9 mouse cellular contexts compared by ENCODE assay signal in genomic region chr12:36207072-36207799, GRCm38 (mm10). TPM values are rescaled to one million over a fixed set of nuclear protein-coding genes. Genes with fewer than 3 reads are reported as not detected.
A peak's percentile ranks its signal among the peaks of the same experiment; 100 is the strongest.
DNase-seq lines count a peak whose midpoint lies in the region; ATAC-seq and TF ChIP-seq lines count a peak whose summit lies in the region.
"Had no signal": no experiment of that assay in that cellular context is flagged by ENCODE, and none has a peak within 500 bp of the region (broad histone marks: within the 10 kb centered on the region; RNA-seq: fewer than 3 reads in every experiment).

No protein-coding gene starts in this region.

- WGBS in embryonic facial prominence, embryonic 11.5 days: 67% methylated on average over 9 of the region's 9 CpGs
- 67% methylated on average over 9 of the region's 9 CpGs for WGBS in heart, embryonic 10.5 days
- 42% methylated on average over 9 of the region's 9 CpGs for WGBS in kidney, adult 2 months
- WGBS in limb, embryonic 12.5 days: 60% methylated on average over 9 of the region's 9 CpGs
- WGBS in neural tube, embryonic 11.5 days: 54% methylated on average over 9 of the region's 9 CpGs

- H3K4me2 ChIP-seq in embryonic facial prominence, embryonic 11.5 days (ENCODE audit: low read depth, low read length): no peak overlapping the region
- peak overlapping the region; percentile 40; the same call in 1 of the 2 replicates for H3K4me2 ChIP-seq in limb, embryonic 12.5 days
- 0 out of 2 replicates have a peak overlapping the region, but pooled peaks have one; percentile 20 for H3K4me2 ChIP-seq in neural tube, embryonic 11.5 days (ENCODE audit: low read depth)
- H3K4me2 ChIP-seq: liver, embryonic 13.5 days had no signal

- H3K27me3 ChIP-seq in embryonic facial prominence, embryonic 11.5 days (ENCODE audit: control insufficient read depth, insufficient read depth, low read length): no peaks in the 10 kb centered on the region
- no peaks in the 10 kb centered on the region for H3K27me3 ChIP-seq in heart, embryonic 10.5 days (ENCODE audit: insufficient read depth, poor library complexity, severe bottlenecking)
- no peaks in the 10 kb centered on the region for H3K27me3 ChIP-seq in kidney, adult 2 months (replicated peaks; ENCODE audit: control insufficient read depth, insufficient read depth, low read length)
- H3K27me3 ChIP-seq in limb, embryonic 12.5 days: no peaks in the 10 kb centered on the region
- H3K27me3 ChIP-seq in neural tube, embryonic 11.5 days (ENCODE audit: control insufficient read depth, insufficient read depth, low read length): no peaks in the 10 kb centered on the region
- H3K27me3 ChIP-seq: liver, embryonic 13.5 days had no signal

- no peak for TF ChIP-seq POLR2A in kidney, adult 2 months (IDR thresholded peaks at IDR 0.05; ENCODE audit: low read depth, low read length)

- no peaks in the 10 kb centered on the region for H3K9me3 ChIP-seq in embryonic facial prominence, embryonic 11.5 days (replicated peaks; ENCODE audit: control insufficient read depth, low read length)
- no peaks in the 10 kb centered on the region for H3K9me3 ChIP-seq in heart, embryonic 10.5 days
- H3K9me3 ChIP-seq in limb, embryonic 12.5 days: no peaks in the 10 kb centered on the region
- H3K9me3 ChIP-seq in neural tube, embryonic 11.5 days (ENCODE audit: control insufficient read depth, low read length): no peaks in the 10 kb centered on the region
- H3K9me3 ChIP-seq: liver, embryonic 13.5 days had no signal

- no peaks in the 10 kb centered on the region for H3K4me1 ChIP-seq in embryonic facial prominence, embryonic 11.5 days (ENCODE audit: control insufficient read depth, insufficient read depth, low read length)
- no peaks in the 10 kb centered on the region for H3K4me1 ChIP-seq in heart, embryonic 10.5 days
- H3K4me1 ChIP-seq in kidney, adult 2 months (ENCODE audit: control insufficient read depth, insufficient read depth, low read length): no peaks in the 10 kb centered on the region
- peaks cover 7% of the 10 kb centered on the region for H3K4me1 ChIP-seq in limb, embryonic 12.5 days (replicated peaks)
- peaks cover 6% of the 10 kb centered on the region for H3K4me1 ChIP-seq in neural tube, embryonic 11.5 days (ENCODE audit: control insufficient read depth, insufficient read depth, low read length)
- H3K4me1 ChIP-seq: liver, embryonic 13.5 days had no signal

- no peak overlapping the region for H3K27ac ChIP-seq in embryonic facial prominence, embryonic 11.5 days (replicated peaks; ENCODE audit: low read depth, low read length)
- H3K27ac ChIP-seq in heart, embryonic 10.5 days: no peak overlapping the region
- no peak overlapping the region for H3K27ac ChIP-seq in kidney, adult 2 months (ENCODE audit: insufficient read depth, low read depth, low read length)
- H3K27ac ChIP-seq in limb, embryonic 12.5 days: no peak overlapping the region
- H3K27ac ChIP-seq in neural tube, embryonic 11.5 days (ENCODE audit: low read depth, low read length): 0 out of 2 replicates have a peak overlapping the region, but pooled peaks have one; percentile 29
- H3K27ac ChIP-seq: liver, embryonic 13.5 days had no signal

- H3K4me3 ChIP-seq in embryonic facial prominence, embryonic 11.5 days (ENCODE audit: low read depth, low read length): no peak overlapping the region
- H3K4me3 ChIP-seq in heart, embryonic 10.5 days: no peak overlapping the region
- no peak overlapping the region for H3K4me3 ChIP-seq in kidney, adult 2 months (ENCODE audit: insufficient read depth, low read depth, low read length)
- no peak overlapping the region for H3K4me3 ChIP-seq in limb, embryonic 12.5 days (replicated peaks)
- no peak overlapping the region for H3K4me3 ChIP-seq in neural tube, embryonic 11.5 days (ENCODE audit: low read depth, low read length)
- H3K4me3 ChIP-seq: liver, embryonic 13.5 days had no signal

- DNase-seq in 416B (ENCODE audit: low read depth): peak; percentile 8
- peak; percentile 70 for DNase-seq in adrenal gland, adult 2 months
- DNase-seq in embryonic facial prominence, embryonic 11.5 days (ENCODE audit: low spot score): peak; percentile 60
- peak; percentile 81 for DNase-seq in heart, embryonic 10.5 days (ENCODE audit: low spot score)
- peak; percentile 81 for DNase-seq in kidney, adult 2 months
- peak; percentile 75 for DNase-seq in neural tube, embryonic 11.5 days (ENCODE audit: low spot score)
- peak; percentile 25 to 55 for DNase-seq in urinary bladder, postnatal 36 days (ENCODE audit: low spot score in 2 of 2)
- DNase-seq: liver, embryonic 13.5 days had no signal

- no peak for TF ChIP-seq CTCF in kidney, adult 2 months (conservative IDR thresholded peaks at IDR 0.05; ENCODE audit: insufficient read depth, insufficient read length, low read depth, low read length)

- peak; percentile 88; the same call in 1 of the 2 replicates for ATAC-seq in embryonic facial prominence, embryonic 11.5 days (replicated peaks; ENCODE audit: insufficient number of reproducible peaks, low FRiP score, low TSS enrichment, low read depth)
- ATAC-seq in limb, embryonic 12.5 days (ENCODE audit: insufficient number of reproducible peaks, insufficient read depth, low FRiP score, low TSS enrichment, low read depth): no peak
- ATAC-seq in neural tube, embryonic 11.5 days (ENCODE audit: insufficient read depth, low FRiP score, low TSS enrichment): peak; percentile 98

- no peak overlapping the region for H3K9ac ChIP-seq in embryonic facial prominence, embryonic 11.5 days (replicated peaks; ENCODE audit: low read length)
- H3K9ac ChIP-seq in limb, embryonic 12.5 days (replicated peaks): no peak overlapping the region
- no peak overlapping the region for H3K9ac ChIP-seq in neural tube, embryonic 11.5 days (ENCODE audit: low read length)
- H3K9ac ChIP-seq: liver, embryonic 13.5 days had no signal

- H3K36me3 ChIP-seq in embryonic facial prominence, embryonic 11.5 days (replicated peaks; ENCODE audit: control insufficient read depth, insufficient read depth, low read depth, low read length): no peaks in the 10 kb centered on the region
- H3K36me3 ChIP-seq in heart, embryonic 10.5 days: no peaks in the 10 kb centered on the region
- H3K36me3 ChIP-seq in kidney, adult 2 months (ENCODE audit: control insufficient read depth, insufficient read depth, low read length): no peaks in the 10 kb centered on the region
- no peaks in the 10 kb centered on the region for H3K36me3 ChIP-seq in limb, embryonic 12.5 days
- H3K36me3 ChIP-seq in neural tube, embryonic 11.5 days (ENCODE audit: control insufficient read depth, insufficient read depth, low read length): no peaks in the 10 kb centered on the region
- H3K36me3 ChIP-seq: liver, embryonic 13.5 days had no signal

RNA-seq across cellular contexts. Expression of gene Lrrc72, which starts 46.0 kb away (rescaled TPM):
- total RNA-seq in adrenal gland, adult 2 months (2021): not detected
- polyA plus RNA-seq in adrenal gland, adult 2 months (2012; rRNA removed): not detected in 2 replicates
- not detected in 2 replicates for polyA plus RNA-seq in embryonic facial prominence, embryonic 11.5 days (2014; fragmentation: Nextera tagmentation; extraction: Ambion mirVana)
- not detected in 2 replicates for polyA plus RNA-seq in heart, embryonic 10.5 days (2016; fragmentation: Nextera tagmentation; extraction: Ambion mirVana)
- polyA plus RNA-seq in kidney, adult 2 months (2012; rRNA removed): not detected in 2 replicates
- polyA plus RNA-seq in limb, embryonic 12.5 days (2016; fragmentation: Nextera tagmentation; extraction: Ambion mirVana): not detected in 2 replicates
- not detected in 2 replicates for polyA plus RNA-seq in neural tube, embryonic 11.5 days (2014; fragmentation: Nextera tagmentation; extraction: Ambion mirVana)
- polyA plus RNA-seq: liver, embryonic 13.5 days had no signal

RNA-seq across cellular contexts. Expression of gene Bzw2, which starts 49.4 kb away (rescaled TPM):
- total RNA-seq in adrenal gland, adult 2 months (2021): 10 to 100 TPM; 21.8 to 22.4 TPM
- polyA plus RNA-seq in adrenal gland, adult 2 months (2012; rRNA removed): 1.6 and 2.1 TPM in 2 replicates
- polyA plus RNA-seq in embryonic facial prominence, embryonic 11.5 days (2014; fragmentation: Nextera tagmentation; extraction: Ambion mirVana): 351 and 387 TPM in 2 replicates
- 222 and 241 TPM in 2 replicates for polyA plus RNA-seq in heart, embryonic 10.5 days (2016; fragmentation: Nextera tagmentation; extraction: Ambion mirVana)
- polyA plus RNA-seq in kidney, adult 2 months (2012; rRNA removed): 9.6 and 10.1 TPM in 2 replicates
- polyA plus RNA-seq in limb, embryonic 12.5 days (2016; fragmentation: Nextera tagmentation; extraction: Ambion mirVana): 267 and 285 TPM in 2 replicates
- polyA plus RNA-seq in neural tube, embryonic 11.5 days (2014; fragmentation: Nextera tagmentation; extraction: Ambion mirVana): 291 and 303 TPM in 2 replicates

RNA-seq across cellular contexts. Expression of gene Ankmy2, which starts 50.3 kb away (rescaled TPM):
- total RNA-seq in adrenal gland, adult 2 months (2021): 10 to 100 TPM; 29.5 to 31.2 TPM
- polyA plus RNA-seq in adrenal gland, adult 2 months (2012; rRNA removed): 3.0 and 4.0 TPM in 2 replicates
- 37.8 and 39.6 TPM in 2 replicates for polyA plus RNA-seq in embryonic facial prominence, embryonic 11.5 days (2014; fragmentation: Nextera tagmentation; extraction: Ambion mirVana)
- 24.1 and 27.0 TPM in 2 replicates for polyA plus RNA-seq in heart, embryonic 10.5 days (2016; fragmentation: Nextera tagmentation; extraction: Ambion mirVana)
- polyA plus RNA-seq in kidney, adult 2 months (2012; rRNA removed): 13.5 and 16.9 TPM in 2 replicates
- 27.5 and 29.2 TPM in 2 replicates for polyA plus RNA-seq in limb, embryonic 12.5 days (2016; fragmentation: Nextera tagmentation; extraction: Ambion mirVana)
- 23.1 and 29.1 TPM in 2 replicates for polyA plus RNA-seq in neural tube, embryonic 11.5 days (2014; fragmentation: Nextera tagmentation; extraction: Ambion mirVana)

Comparison
In these comparisons a context has a peak if more than half of its experiments do, and no peak if none do; other contexts are left out.
1. DNase-seq: peak in every context shown above with its lines; median percentile 81 in heart, embryonic 10.5 days; 81 in kidney, adult 2 months; 75 in neural tube, embryonic 11.5 days; 70 in adrenal gland, adult 2 months; 60 in embryonic facial prominence, embryonic 11.5 days; 40 in urinary bladder, postnatal 36 days; 8 in 416B.
2. RNA of gene Bzw2, which starts 49.4 kb away (polyA plus RNA-seq): 351 to 387 TPM in embryonic facial prominence, embryonic 11.5 days, 291 to 303 TPM in neural tube, embryonic 11.5 days, 267 to 285 TPM in limb, embryonic 12.5 days and 222 to 241 TPM in heart, embryonic 10.5 days; 9.6 to 10.1 TPM in kidney, adult 2 months and 1.6 to 2.1 TPM in adrenal gland, adult 2 months; every median in the first group is over 10 times any median in the second.